Mouse (Mus musculus): ENCODE data around the gene Eif4h.

Eif4h gene

GRCm38 (mm10) chr5:134606314-134606713 lies 33.0 kb downstream of the Eif4h start:
- peak in 1 of 2 experiments; percentile 17 for DNase-seq

DNA sequence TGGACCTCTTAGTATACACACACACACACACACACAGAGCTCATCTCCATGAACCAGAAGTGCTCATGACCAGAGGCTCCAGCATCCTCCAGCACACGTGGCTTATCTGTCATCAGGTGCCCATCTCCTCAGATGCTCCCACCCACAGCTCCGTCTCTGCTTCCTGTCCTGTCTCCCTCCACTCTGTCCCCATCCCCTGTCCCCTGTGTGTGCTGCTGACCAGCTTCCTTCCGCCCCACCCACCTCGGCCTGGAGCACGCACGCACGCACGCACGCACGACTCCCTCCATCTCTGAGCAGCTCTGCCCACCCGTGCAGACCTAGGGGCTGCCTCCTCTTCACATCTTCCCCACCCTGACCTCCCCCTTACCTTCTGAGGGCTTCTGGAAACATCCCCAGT lies 34.9 kb downstream of the Eif4h start:
- no peak for DNase-seq

DNA sequence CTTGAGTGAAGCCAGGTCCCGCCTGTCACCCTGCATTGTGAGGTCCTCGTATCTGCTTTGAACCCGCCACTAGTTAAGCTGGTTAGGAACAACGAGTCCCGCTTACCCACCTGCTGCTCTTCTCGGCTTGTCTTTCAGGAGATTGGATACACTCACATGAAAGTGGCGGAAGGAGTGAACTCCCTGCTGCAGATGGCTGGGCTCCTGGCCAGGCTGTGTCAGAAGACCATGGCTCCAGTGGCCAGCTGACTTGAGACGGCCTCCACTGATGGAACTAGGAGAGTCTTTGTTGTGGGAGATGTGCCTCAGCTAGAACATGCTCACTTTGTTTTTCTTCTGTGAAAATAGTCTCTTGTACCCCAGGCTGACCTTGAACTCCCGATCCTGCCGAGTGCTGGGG lies 41.6 kb downstream of the Eif4h start:
- DNase-seq = no peak

DNA sequence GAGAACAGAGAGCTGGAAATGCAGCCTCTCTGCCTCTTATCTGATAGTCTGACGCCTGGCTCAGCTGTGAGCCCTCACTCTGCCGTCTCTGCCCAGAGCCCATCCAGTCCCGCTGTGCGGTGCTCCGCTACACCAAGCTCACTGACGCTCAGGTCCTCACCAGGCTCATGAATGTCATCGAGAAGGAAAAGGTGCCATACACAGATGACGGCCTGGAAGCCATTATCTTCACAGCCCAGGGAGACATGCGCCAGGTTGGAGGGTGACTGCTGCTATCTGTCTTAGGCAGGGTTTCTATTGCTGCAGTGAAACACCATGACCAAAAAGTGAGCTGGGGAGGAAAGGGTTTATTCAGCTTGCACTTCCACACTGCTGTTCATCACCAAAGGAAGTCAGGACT lies 46.2 kb downstream of the Eif4h start:
- DNase-seq = no peak

- DNase-seq = no peak
These were observed 47.2 kb downstream of the Eif4h start for GRCm38 (mm10) chr5:134592026-134592581.

GRCm38 (mm10) chr5:134589900-134590299 lies 49.4 kb downstream of the Eif4h start:
- DNase-seq = no peak

DNA sequence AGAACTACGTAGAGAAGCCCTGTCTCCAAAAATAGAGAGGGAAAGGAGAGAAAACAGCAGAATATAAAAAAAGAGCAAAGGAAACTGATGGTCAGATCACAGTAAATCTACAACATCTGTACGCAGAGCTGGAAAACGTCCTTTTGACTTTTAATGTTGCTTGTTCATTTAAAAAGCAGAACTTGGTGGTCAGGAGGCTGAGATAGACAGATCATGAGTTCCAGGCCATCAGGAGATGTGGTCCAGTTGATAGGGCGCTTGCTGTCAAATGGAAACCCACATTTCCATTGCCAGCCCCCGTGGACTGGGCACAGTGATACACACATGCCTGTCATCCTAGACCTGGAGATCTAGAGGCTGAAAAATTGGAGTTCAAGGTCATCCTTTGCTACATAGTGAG lies 54.5 kb downstream of the Eif4h start:
- no peak for DNase-seq

DNA sequence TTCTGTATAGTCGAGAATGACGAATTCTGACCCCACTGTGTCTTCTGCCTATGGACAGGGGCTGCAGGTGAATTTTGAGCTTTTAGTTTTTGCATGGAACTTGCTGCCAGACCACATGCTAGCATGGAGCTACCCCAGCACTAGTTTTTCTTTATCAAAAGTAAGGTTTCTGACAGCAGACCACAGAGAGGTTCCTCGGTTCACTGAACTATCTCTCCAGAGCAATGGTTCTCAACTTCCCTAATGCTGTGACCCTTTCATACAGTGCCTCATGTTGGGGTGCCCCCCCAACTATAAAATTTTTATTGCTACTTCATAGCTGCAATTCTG lies 55.4 kb downstream of the Eif4h start:
- no peak for DNase-seq

- no peak for DNase-seq
These were observed 56.0 kb downstream of the Eif4h start for GRCm38 (mm10) chr5:134583006-134583883.

GRCm38 (mm10) chr5:134582221-134582907 lies 56.9 kb downstream of the Eif4h start:
- DNase-seq = peak; percentile 95

DNA sequence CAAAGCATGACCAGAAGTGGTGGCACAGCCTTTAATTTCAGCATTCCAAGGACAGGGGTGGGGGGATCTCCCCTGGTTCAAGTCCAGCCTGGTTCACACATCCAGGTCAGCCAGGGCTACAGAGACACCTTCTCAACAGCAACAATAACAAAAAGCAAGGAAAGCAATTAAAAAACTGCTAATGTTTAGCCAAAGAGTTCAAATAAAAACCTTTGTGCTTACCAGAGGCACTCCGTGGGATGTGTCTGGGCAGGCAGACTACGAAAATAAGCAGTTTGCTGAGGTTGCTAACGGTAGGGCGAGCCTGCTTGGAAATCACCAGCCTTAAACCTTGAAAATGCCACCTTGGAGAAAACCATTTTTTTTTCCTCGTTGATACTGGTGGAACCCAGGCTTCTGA lies 58.1 kb downstream of the Eif4h start, which contains the start of gene Rfc2:
Gene Rfc2, plus strand, starts transcription at position 221 of the 400 bp plus-strand sequence.
- DNase-seq = no peak

DNA sequence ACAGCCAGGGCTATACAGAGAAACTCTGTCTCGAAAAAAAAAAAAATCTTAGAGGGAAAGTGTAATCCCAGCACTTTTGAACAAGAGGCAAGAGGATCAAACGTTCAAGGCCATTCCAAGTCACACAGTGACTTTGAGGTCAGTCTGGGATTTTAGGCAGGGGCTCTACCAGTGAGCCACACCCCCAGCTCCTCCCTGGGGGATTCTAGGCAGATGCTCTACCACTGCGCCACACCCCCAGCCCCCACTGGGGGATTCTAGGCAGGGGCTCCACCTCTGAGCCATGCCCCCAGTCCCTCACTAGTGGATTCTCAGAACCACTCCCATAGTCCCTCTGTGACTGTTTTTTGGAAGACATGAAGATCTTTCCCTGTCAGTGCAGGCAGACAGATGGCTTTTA lies 60.2 kb downstream of the Eif4h start:
- DNase-seq = no peak

DNA sequence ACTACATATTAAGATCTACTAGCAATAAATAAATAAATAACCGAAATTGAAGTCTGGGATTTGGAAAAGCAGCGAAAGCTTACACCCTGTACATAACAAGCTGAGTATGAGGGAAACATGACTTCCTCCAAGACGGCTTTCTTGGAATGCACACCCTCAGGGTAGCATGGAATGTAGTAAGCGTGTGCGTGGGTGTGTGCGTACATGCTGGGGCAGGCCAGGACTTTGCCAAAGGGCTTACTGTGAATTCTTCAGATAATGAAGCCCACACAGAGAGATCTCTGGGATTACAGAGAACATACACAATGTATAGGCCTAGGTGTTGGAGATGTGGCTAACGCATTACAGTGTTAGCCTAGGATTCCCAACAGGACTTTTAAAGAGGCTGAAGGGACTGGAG lies 61.8 kb downstream of the Eif4h start:
- DNase-seq = no peak

GRCm38 (mm10) chr5:134576517-134577220 lies 62.6 kb downstream of the Eif4h start:
- no peak for DNase-seq

- no peak for DNase-seq
These were observed 63.5 kb downstream of the Eif4h start for GRCm38 (mm10) chr5:134575833-134576232.

GRCm38 (mm10) chr5:134572508-134573214 lies 66.6 kb downstream of the Eif4h start:
- DNase-seq = no peak

GRCm38 (mm10) chr5:134571730-134572507 lies 67.4 kb downstream of the Eif4h start:
- no peak for DNase-seq

Data from thymus, adult 18-20 months (tissue).